Mouse (Mus musculus): Measurements from ENCODE around the gene Agt.

The Agt gene

DNA sequence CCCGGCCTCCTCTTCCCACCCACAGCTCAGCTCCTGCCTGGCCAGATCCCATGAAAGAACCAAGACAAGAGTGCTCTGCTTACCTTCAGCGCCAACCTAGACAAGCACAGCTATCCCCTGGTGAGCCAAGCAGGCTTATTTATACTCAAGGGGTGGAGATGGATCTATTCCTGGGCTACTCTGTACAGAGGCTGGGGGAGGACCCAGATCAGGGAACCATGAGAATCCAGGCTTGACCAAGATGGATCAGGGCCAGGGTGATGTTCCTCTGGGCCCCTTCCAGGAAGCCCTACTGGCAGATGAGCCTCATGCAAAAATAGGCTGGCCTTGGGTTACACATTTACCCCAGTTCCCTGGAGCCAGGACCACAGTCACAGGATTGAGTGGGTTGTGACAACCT is at the start of gene Agt:
Gene Agt (minus strand): TSS at position 114 of the 400 bp plus-strand sequence.
- DNase-seq (ENCODE audit: low read depth, low spot score) = no peak

DNA sequence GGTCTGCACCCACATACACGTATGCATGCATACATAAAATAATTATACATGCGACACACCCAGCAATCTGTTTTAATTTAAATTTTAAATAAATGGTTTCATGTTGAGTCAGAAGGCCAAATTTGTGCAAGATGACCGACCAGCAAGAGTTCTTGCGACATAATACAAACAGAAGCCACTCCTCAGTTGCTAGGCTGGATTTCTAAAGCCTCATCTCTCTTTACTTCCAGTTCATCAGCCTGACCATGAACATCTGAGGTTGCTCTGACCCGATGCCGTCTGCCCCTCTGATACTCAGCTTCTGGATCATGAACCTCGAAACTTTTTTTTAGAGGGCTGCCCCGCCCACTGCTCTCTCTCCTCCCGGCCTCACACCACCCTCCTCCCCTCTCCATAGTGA is 48.7 kb upstream of the Agt start:
- no peak for DNase-seq (ENCODE audit: low read depth, low spot score)

DNA sequence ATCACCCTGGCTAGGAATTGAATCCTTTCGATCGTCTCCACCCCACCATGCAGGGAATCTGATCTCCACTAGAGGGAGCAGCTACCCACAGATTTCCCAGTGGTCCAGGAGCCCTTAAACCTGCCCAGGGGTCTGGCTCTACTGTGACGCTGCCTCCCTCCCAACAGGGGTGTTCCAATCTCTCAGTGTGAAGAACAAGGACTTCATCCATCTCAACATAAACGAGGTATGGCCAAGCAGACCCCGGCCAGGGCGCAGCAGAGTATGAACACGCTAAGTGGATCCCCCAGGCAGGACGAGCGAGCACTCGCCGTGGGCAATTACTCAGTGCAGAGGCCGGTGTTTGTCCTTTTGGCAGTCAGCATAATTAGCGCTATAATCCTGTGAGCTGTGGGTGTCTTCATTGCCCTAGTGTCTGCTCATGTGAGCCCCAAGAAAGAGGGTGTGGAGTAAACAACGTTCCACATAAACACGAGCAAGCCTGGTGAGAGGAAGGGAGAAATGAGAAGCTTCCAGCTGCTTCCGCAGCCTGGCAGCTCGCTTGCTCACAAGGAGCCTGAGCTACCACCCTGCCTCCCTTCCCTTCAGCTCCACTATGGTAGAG is 47.9 kb upstream of the Agt start:
- DNase-seq (ENCODE audit: low read depth, low spot score) = peak; percentile 48

DNA sequence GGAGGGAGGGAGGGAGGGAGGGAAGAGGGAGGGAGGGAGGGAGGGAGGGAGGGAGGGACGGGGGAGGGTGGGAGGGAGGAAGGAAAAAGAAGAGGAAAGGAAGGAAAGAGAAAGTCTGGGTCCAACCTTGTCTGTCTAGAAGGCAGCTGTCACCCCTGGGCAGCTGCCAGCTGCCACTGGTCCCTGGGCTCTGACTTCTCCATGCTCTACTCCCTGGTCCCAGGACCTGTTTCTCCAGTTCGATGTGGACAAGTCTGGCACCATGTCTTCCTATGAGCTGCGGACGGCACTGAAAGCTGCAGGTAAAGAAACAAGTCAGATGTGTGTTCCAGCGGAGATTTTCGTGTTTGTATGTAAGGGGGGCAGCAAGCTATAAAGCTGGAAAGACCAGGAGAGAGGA is 44.8 kb upstream of the Agt start:
- no peak for DNase-seq (ENCODE audit: low read depth, low spot score)

DNA sequence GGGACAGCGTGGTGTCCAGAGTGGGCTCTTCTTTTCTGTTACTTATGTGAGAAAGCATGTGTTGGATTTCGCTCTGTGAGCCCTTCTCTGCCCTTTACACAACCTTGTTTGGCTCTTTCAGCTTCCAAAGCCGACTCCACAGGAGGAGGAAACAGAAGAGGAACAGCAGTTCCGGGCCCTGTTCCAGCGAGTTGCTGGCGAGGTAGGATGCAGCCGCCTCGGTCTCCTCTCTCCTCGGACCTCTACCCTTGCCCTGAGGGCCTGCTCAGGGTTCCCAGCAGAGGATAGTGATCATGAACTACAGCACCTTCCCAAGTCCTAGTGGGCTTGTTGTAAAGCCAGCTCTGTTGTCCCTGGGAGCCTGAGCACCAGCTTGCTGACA is 39.5 kb upstream of the Agt start:
- no peak for DNase-seq (ENCODE audit: low read depth, low spot score)

DNA sequence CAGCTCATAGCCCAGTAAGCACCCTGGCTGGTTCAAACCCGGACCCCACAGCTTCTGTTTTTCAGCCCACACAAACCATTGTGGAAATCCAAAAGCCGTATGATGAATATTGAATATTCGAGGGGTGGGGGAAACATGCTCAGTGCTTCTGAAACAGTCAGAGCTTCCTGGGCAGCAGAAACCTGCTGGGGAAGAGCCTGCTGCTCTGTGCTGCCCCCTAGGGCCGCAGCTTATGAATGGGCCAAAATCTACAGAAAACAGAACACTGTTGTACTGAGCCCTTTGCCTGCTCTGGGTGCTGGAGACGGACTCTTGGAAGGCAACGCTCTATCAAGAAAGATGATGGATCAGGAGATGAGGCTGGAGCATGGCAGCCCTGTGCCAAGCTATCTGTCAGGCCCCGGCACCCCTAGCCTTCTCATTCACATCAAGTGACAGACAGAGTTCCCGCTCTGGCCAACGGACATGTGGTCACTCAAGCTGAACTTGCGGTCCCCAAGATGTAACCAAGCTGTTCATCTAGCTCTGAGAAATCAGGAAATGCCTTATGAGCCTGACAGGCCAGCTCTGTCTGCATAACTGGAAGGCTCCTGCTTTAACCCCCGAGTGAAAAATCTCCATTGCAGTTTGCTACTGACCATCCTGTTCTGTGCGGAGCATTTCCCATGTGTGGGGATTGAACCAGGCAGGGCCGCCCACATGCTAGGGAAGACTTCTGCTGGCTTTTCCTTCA is 38.9 kb upstream of the Agt start:
- DNase-seq (ENCODE audit: low read depth, low spot score) = no peak

DNA sequence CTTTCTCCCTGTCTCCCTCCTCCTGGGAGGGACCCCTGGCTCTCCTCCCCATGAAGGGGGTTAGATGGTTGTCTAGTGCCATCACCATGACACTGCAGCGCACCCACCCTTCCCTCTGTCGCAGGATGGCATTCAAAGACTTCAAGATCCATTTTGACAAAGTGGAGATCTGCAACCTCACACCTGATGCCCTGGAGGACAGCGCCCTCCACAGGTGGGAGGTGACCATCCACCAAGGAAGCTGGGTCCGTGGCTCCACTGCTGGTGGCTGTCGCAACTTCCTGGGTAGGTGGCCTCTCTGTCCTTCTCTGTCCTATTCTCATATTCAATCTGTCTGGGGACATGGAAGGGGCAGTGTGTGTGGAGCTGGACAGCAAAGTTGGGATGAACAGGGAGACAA is 34.6 kb upstream of the Agt start:
- no peak for DNase-seq (ENCODE audit: low read depth, low spot score)

DNA sequence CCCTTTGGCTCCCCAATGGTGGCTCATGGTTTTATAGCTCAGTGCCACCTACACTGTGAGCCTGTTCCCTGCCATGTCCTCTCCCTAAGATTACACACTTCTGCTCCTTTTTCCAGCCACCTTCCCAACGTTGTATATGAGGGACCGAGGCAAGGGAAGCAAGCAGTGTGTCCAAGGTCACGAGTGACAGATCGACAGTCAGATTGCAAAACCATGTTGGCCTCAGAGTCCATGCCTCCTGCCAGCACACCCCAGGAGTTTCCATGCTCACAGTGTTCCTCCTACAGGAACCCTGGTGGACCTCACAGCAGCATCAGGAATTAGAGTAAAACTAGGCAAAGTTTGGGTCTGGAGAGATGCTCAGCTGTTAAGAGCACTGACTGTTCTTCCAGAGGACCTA is 19.9 kb upstream of the Agt start:
- DNase-seq (ENCODE audit: low read depth, low spot score) = no peak

DNA sequence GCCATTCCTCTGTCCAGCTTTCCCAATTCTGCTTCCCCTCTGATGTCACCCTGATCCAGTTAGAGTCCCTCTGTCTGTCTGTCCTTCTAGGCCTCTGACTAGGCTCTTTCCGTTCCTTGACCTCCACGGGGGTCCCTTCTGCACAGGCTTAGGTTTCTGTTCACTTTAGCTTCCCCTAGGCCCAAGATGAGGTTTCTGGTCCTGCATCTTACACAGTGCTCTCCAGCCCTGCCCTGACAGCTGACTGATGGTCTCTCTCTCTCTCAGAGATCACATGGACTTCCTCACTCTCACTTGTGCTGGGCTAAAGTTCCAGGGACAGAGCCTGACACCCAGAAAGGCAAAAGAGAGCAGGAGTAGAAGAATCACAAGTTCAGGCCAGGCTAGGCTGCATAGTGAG is 17.1 kb upstream of the Agt start:
- DNase-seq (ENCODE audit: low read depth, low spot score) = no peak

DNA sequence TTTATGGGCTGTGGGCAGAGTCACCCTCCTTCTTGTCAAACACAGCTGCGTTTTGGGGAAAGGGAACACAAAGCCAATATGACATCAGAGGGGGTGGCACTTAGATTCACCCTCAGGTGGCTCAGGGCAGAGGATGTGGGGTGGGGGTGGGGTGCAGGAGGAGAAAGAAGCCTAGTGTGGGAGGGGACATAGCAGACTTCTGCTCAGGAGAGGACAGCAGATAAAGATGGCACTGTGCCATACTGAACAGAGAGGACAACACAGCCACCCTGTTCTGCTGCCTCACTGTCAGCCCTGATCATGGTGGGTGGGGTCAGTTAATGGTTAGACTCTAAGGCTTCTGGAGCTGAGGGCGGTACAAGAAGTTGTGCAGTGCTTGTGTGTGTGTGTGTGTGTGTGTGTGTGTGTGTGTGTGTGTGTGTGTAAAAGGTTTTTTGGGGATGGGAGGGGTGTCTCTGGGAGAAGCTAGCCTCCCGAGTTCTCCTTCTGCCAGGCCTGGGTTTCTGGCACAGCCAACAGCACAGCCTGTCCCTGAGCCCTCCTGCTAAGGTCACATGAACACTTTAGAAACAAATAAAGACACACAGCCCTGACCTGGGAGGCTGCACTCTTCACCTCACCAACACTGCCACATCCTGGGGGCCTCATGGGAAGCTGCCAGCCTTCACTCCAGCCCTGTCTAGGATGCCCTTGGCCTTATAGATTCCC is 16.4 kb upstream of the Agt start:
- DNase-seq (ENCODE audit: low read depth, low spot score) = peak; percentile 10

DNA sequence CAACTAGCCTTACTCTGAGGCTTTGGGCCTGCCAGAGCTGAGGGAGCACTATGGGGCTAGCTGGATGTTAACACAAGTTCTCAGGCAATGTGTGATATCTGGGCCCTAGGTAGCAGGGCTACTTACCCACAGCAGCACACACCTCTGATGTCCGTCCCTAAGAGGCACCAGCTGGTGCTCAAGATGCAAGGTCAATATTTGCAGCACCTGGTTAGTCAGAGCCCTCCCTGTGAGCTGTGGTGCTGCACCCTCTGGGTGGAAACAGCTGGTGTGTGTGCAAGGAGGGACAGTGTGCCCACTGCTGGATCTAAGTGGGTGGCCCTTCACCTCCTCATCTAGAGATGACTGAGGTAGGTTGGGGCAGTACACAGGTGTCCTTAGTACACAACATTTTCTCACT is 7.2 kb upstream of the Agt start:
- DNase-seq (ENCODE audit: low read depth, low spot score) = no peak

DNA sequence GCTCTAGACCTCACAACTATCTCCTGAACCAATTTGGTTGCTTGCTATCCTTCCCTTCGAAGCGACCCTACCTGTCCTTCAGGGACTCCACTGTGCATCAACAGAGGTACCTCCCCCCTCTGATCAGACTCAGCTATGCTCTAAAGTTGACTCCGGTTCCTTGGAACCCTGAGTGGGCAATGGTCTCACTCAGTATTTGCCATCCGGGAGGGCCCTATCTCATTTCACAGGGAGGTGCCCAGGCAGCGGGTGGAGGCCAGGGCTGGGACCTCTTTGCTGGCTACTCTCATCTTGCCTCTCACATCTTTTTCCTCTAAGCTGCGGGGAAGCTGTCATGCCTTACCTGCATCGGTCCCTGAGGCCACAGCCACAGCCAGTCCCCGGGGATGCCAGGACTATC is 6.3 kb upstream of the Agt start, which contains the start of gene Capn9:
Gene Capn9 (plus strand): TSS at position 301 of the 400 bp plus-strand sequence.
- DNase-seq (ENCODE audit: low read depth, low spot score) = no peak

DNA sequence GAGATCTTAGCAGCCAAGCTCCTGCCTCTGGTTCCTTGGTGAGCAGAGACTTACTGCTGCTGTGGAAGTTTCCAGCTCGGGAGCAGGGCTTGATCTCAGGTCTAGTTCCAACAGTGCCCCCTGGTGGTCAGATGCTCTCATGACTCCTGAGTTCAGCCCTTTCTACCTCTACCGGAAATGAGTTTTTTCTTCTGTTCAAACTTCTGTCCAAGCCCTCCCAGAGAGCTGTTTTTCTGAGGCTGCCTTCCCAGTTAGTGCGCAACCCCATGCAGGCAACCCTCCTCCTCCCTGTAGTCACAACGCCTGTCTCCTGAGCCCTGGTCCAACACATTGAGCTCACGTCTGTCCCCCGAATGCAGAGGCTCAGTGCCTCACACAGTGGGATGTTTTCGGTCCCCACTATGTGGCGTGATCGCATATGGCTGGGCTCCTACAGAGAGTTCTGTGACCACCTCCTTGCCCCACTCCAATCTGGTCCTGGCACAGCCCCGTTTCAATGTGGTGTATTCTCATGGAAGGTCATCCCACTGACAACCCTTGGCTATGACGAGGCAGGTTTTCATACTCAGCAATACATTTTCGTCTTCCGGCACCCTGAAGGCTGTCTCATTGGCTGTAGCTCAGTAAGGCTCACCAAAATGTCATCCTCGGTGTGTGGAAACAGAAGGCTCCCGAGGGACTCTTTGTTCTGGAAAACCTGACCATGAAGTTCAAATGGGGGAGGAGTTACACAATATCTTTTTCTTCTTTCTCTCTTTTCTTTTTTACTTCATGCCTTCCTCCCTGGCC is 4.2 kb upstream of the Agt start:
- peak; percentile 74 for DNase-seq (ENCODE audit: low read depth, low spot score)

DNA sequence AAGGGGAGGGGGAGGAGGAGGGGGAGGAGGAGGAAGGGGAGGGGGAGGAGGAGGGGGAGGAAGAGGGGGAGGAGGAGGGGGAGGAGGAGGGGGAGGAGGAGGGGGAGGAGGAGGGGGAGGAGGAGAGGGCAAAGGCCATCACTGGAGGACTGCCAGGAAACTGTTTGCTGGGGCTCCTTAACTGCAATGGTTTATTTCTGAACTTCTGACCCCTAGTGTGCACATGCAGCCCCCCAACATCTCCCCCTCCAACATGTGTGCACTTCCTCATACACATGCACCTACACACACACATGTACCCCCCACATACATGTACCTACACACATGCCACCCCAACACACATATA is 2.9 kb upstream of the Agt start:
- no peak for DNase-seq (ENCODE audit: low read depth, low spot score)

DNA sequence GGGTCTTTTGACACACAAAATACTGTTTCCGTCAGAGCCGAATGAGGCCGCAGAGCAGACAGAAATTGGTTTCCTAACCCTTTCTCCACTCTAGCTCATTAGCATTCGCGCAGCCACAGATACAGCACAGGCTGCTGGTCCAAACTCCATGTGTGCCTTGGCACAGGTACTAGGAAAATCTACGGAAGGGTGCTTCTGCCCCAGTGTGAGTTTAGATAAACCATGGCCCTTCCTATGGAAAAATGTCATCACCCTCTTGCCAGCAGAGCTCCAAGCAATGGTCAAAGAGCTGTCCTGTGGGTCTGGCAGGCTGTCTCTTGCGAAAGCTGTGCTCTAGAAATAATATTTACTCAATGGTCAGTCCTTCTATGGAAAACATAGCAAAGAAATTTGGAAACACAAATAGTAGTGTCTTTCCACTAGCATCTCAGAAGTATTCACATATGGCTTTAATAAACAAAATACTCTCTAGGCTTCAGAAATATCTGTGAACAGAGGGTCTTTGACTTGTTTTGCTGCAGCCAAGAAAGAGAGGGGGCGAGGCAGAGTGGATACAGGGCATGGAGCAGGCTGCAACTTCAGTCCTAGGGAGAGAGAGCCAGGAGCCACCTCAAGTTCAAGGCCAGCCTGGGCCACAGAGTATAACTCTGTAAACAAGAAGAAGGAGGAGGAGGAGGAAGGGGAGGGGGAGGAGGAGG is 2.4 kb upstream of the Agt start:
- DNase-seq (ENCODE audit: low read depth, low spot score) = no peak

DNA sequence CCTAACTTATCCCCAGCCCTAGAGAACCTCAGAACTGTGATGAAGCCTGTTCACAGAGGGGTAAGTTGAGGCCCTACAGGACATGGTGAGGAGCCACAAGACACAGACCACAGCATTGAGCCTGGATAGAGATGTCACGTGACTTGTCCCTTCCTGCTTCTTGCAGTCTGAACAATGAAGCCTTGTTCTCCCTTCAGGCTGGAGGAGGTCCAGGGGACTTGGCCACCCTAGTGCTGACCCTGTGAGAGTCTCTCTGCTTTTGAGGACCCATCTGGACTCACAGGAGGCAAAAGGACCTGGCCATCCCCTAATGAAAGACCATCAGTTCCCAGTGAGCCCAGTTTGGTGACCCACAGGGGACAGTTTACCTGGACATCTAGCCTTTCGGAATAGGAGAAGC is 406 bp downstream of the Agt start:
- DNase-seq (ENCODE audit: low read depth, low spot score) = no peak

DNA sequence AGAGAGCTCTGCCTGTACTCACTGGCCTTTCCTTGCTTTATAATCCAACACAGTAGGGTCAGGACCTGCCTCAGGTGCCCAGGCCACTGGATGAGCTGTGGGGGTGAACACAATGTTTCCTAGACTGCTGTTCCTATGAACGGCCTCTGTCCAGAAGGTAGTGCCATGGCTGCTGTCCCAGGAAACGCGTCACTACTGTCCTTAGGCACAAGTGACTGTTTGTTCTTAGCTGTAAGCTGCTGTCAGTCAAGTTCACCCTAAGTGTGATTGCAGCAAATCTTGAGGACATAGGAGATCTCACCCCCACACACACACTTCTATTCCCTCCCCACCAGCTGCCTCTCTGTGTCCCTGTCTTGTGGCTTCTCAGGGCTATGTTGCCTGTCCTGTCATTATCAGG is 1.9 kb downstream of the Agt start:
- no peak for DNase-seq (ENCODE audit: low read depth, low spot score)

DNA sequence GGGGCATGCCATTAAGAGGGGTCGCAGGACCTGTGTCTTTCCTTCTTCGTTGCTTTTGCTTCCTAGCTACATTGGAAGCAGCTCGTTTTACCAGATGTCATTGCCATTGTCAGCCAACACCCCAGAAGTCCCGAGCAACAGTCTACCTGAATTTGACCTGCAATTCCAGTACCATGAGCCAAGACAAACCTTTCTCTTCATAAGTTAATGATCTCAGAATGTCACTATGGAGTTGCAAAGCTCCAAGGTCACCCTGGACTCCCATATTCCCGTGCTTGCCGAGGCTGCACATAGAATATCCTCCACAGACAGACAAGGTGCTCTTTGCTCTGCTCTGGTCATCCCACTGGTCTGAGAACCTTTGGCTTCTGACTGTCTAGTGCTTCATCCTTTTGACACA is 2.4 kb downstream of the Agt start:
- DNase-seq (ENCODE audit: low read depth, low spot score) = no peak

DNA sequence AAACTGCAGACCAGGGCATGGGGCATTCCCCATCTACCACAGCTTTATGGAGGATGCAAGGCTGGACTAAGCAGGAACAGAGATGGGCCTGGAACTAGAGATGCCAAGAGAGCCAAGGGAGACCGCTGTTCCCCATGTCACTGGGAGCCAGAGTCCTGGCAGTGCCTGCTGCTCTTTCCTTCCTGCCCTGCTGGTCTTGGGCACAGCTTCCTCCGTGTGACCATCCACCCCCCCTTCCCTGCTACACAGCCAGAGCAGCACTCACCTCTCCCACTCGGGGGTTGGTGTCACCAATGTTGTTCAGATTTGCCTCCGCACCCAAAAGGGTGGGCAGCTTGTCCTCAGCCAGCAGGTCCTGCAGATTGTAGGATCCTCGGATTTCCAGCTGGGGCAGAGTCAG is 12.0 kb downstream of the Agt start:
- no peak for DNase-seq (ENCODE audit: low read depth, low spot score)

DNA sequence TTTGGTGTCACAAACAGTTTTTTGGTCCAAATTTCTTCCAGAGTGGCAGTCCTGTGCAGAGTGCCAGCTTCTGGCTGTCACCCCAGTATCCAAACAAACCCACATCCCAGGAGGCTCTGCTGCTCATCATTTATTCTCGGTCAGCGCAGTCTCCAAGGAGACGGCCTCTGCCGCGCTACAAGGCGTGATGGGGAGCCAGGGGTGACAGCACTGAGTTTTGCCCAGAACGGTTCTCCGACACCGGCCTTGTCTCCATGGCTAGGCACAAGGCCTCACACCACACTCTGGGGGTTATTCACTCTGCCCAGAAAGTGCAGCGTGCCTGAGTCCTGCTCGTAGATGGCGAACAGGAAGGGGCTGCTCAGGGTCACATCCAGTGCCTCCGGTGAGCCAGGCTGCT is 12.8 kb downstream of the Agt start:
- DNase-seq (ENCODE audit: low read depth, low spot score) = no peak

DNA sequence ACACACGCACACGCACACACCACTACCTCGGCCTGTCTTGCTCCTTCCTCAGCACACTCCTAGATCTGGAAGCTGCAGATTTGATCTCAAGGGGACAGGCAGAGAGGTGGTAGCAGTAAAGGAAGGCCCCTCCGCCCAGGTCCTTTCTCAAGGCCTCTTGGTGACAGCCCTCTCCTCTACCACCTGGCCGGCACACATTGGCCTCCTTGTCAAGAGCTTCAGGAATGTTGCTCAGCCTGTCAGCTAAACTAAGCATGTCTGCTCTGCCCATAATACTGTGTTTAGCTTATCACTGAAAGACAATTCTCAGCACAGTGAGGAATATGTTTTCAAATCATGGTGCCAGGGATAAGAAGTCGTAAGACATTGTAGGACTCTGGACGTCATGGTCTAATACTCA is 13.3 kb downstream of the Agt start:
- no peak for DNase-seq (ENCODE audit: low read depth, low spot score)

Data from CD4-positive helper T cell, adult 2 months (primary cell).